Mouse (Mus musculus) G1E (cell line): ENCODE results near the gene Ctnnbl1.

Source experiments
- CTCF ChIP-seq: IDR thresholded peaks from 2 replicates; pipeline ENCODE4 v1.5.1; 2012; ENCODE audit warnings: low read depth, low read length, inconsistent platforms, mixed read lengths
- GATA1 ChIP-seq: IDR thresholded peaks from 2 replicates; pipeline ENCODE4 v1.6.1; 2012; ENCODE audit warnings: borderline replicate concordance, low read length, inconsistent platforms, mixed read lengths
- POLR2AphosphoS5 ChIP-seq: IDR thresholded peaks from 2 replicates; pipeline ENCODE4 v1.6.1; 2012; ENCODE audit warnings: low read depth, low read length, inconsistent platforms; ENCODE audit not compliant: insufficient replicate concordance

- TF ChIP-seq CTCF = no peak
- TF ChIP-seq GATA1 = no peak
- no peak for TF ChIP-seq POLR2AphosphoS5
Measured at GRCm38 (mm10) chr2:157692365-157692932, 44.8 kb upstream of the Ctnnbl1 start.
